Mouse (Mus musculus) lung, embryonic 14.5 days (tissue): ENCODE measurements around the gene Calcoco2. TPM values are rescaled to one million over a fixed set of nuclear protein-coding genes. Genes with fewer than 3 reads are reported as not detected.

Experiments
- ATAC-seq: fragments of 200-750 bp; cut with Nextera tagmentation; 2 replicates; pipeline ENCODE4 v1.8.0; 2017; ENCODE audit warnings: mild to moderate bottlenecking, moderate TSS enrichment, moderate library complexity; ENCODE audit not compliant: insufficient read depth
- DNase-seq: peaks from one replicate; pipeline ENCODE4 v3.0.0-alpha.2; 2015
- H3K27ac ChIP-seq: fragments of 300-500 bp; sonication (generic); 2 replicates; pipeline ENCODE4 v1.5.1; 2014; ENCODE audit warnings: low read depth, mild to moderate bottlenecking, moderate library complexity
- H3K27me3 ChIP-seq: fragments of 300-500 bp; sonication (generic); 2 replicates; pipeline ENCODE4 v1.6.1; 2014; ENCODE audit warnings: low read length, control low read depth; ENCODE audit not compliant: insufficient read depth
- H3K36me3 ChIP-seq: fragments of 300-500 bp; sonication (generic); 2 replicates; pipeline ENCODE4 v1.6.1; 2014; ENCODE audit warnings: control low read depth; ENCODE audit not compliant: insufficient read depth
- H3K4me1 ChIP-seq: fragments of 300-500 bp; sonication (generic); 2 replicates; pipeline ENCODE4 v1.6.1; 2014; ENCODE audit warnings: antibody characterized with exemption, control low read depth; ENCODE audit not compliant: insufficient read depth
- H3K4me2 ChIP-seq: fragments of 300-500 bp; sonication (generic); 2 replicates; pipeline ENCODE4 v1.6.1; 2014; ENCODE audit warnings: mild to moderate bottlenecking
- H3K4me3 ChIP-seq: fragments of 300-500 bp; sonication (generic); 2 replicates; pipeline ENCODE4 v1.5.1; 2014; ENCODE audit warnings: low read depth, low read length
- H3K9ac ChIP-seq: fragments of 300-500 bp; sonication (generic); 2 replicates; pipeline ENCODE4 v1.6.1; 2014
- H3K9me3 ChIP-seq: fragments of 300-500 bp; sonication (generic); 2 replicates; pipeline ENCODE4 v1.6.1; 2016; ENCODE audit warnings: low read depth, low read length, control low read depth
- CTCF ChIP-seq: IDR thresholded peaks from 2 replicates; pipeline ENCODE4 v1.5.1; 2016; ENCODE audit warnings: antibody characterized with exemption, low read depth
- WGBS: fragments of 180-500 bp; shearing (Covaris S2); extraction: QIAGEN DNeasy Blood & Tissue Kit; methylation state at CpG from one replicate; pipeline ENCODE4 v1.1.7; 2014; 5-methylcytosine and 5-hydroxymethylcytosine counted together
- polyA plus RNA-seq: library from polyadenylated mRNA; unstranded; fragments of >200 nt; fragmentation: Nextera tagmentation; extraction: Ambion mirVana; gene quantifications from 2 replicates; pipeline ENCODE4 v1.2.1, GENCODE M21; 2014

Calcoco2 gene
- polyA plus RNA-seq, 1 experiment from 2014 or later, result not detected

DNA sequence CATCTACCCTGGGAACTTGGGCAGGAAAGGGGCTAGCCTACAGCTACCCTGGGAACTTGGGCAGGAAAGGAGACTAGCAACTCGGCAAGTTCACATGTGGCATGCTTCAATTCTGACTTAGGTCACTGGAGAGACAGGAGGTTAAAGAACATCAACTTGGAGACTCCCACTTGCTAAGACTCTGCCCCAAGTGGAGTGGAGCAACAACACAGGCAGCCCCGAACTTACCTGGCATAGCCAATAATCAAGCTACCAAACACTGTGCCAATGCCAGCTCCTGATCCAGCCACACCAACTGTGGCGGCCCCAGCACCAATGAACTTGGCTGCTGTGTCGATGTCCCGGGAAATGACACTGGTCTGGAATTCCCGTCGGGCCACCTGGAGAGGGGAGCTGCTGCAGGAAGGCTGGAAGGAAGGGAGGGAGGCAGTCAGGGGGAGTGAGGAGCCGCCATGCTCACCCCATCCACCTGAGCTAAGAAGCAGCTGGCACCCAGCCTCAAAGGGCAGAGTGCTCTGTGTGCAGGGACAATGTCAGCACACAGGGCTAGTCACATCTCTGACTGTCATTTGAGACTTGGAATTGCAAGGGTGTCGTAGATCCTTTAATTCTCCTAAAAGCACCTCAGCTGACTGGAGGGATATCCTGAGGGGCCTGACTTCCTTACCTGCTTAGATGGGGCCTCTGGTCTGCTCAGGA is 38.3 kb downstream of the Calcoco2 start:
- no peaks in the 10 kb centered on the region for H3K9me3 ChIP-seq
- no peak for DNase-seq
- peak overlapping the region; percentile 94 for H3K4me2 ChIP-seq
- H3K4me3 ChIP-seq, result peak overlapping the region; percentile 86; the same call in 1 of the 2 replicates
- WGBS, result 62% methylated on average over 5 of the region's 9 CpGs
- no peak for TF ChIP-seq CTCF
- no peak for ATAC-seq
- H3K9ac ChIP-seq, result no peak overlapping the region
- H3K4me1 ChIP-seq, result peaks cover 4% of the 10 kb centered on the region; the same call in 1 of the 2 replicates
- no peak overlapping the region for H3K27ac ChIP-seq
- no peaks in the 10 kb centered on the region for H3K27me3 ChIP-seq
- peaks cover 31% of the 10 kb centered on the region for H3K36me3 ChIP-seq

- Histone ChIP-seq H3K9ac (no peak overlapping the region), H3K4me1 (peaks cover 4% of the 10 kb centered on the region; the same call in 1 of the 2 replicates), H3K4me2 (no peak overlapping the region), H3K36me3 (peaks cover 31% of the 10 kb centered on the region), H3K27ac (no peak overlapping the region), H3K27me3 (no peaks in the 10 kb centered on the region), H3K9me3 (no peaks in the 10 kb centered on the region), H3K4me3 (no peak overlapping the region)
- ATAC-seq (no peak), DNase-seq (no peak)
- 90% methylated on average over 1 of the region's 1 CpGs for WGBS
- TF ChIP-seq CTCF, result no peak
Observed at GRCm38 (mm10) chr11:96071013-96071412, 40.8 kb downstream of the Calcoco2 start.

GRCm38 (mm10) chr11:96070353-96070752 is 41.4 kb downstream of the Calcoco2 start:
- H3K4me2 ChIP-seq, result no peak overlapping the region
- no peaks in the 10 kb centered on the region for H3K9me3 ChIP-seq
- H3K4me1 ChIP-seq, result peaks cover 4% of the 10 kb centered on the region; the same call in 1 of the 2 replicates
- WGBS, result 93% methylated on average over 7 of the region's 7 CpGs
- H3K27me3 ChIP-seq, result no peaks in the 10 kb centered on the region
- H3K9ac ChIP-seq, result no peak overlapping the region
- DNase-seq (no peak), ATAC-seq (no peak)
- H3K27ac ChIP-seq, result no peak overlapping the region
- TF ChIP-seq CTCF, result no peak
- peaks cover 31% of the 10 kb centered on the region for H3K36me3 ChIP-seq
- no peak overlapping the region for H3K4me3 ChIP-seq

- DNase-seq (peak; percentile 33), ATAC-seq (no peak)
- H3K27me3 ChIP-seq, result no peaks in the 10 kb centered on the region
- H3K9me3 ChIP-seq, result no peaks in the 10 kb centered on the region
- no peak overlapping the region for H3K4me3 ChIP-seq
- TF ChIP-seq CTCF, result no peak
- no peak overlapping the region for H3K4me2 ChIP-seq
- peaks cover 24% of the 10 kb centered on the region for H3K36me3 ChIP-seq
- peaks cover 9% of the 10 kb centered on the region for H3K4me1 ChIP-seq
- WGBS, result 70% methylated on average over 5 of the region's 5 CpGs
- H3K27ac ChIP-seq, result no peak overlapping the region
- no peak overlapping the region for H3K9ac ChIP-seq
Observed at GRCm38 (mm10) chr11:96068231-96068630, 43.5 kb downstream of the Calcoco2 start.

DNA sequence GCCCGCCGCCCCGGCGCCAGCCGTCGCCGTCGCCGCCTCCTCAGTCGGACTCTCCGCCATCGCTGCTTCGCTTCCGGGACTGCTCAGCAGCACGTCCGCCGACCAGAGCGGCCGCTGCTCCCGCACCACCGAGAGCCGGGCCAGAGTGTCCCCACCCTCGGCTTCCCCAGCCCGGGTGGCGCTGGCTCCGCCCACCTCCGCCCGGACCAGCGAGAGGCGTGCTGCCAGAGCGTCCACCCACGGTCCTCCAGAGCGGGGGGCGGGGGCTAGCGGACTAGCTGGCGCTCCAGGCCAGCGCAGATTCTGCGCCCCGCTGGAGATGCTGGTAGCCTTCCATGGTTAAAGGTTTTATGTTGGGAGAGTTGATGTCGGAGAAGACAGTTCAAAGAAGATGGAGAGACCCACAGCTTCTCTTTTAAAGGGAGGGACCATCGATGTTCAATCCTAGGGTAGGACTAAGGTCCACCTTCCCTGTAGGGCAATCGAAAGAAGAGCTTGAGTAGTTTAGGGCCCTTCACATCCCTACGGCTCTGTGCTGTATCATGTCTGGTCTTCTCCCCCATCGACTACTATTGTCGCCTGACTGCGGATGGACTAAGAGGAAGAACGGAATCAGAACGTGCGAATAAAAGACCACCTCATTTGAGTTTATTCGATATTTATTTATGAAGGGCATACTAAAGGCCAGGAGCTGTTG is 46.4 kb downstream of the Calcoco2 start, which contains the start of gene Ube2z:
Gene Ube2z, minus strand, starts transcription at position 174 of the 697 bp plus-strand sequence.
- no peak for TF ChIP-seq CTCF
- ATAC-seq (peak; percentile 98), DNase-seq (peak; percentile 98)
- Histone ChIP-seq H3K4me3 (peak within 1 kb of the TSS; percentile 96), H3K36me3 (peaks cover 26% of the 10 kb centered on the region), H3K9me3 (no peaks in the 10 kb centered on the region), H3K9ac (peak within 1 kb of the TSS; percentile 92), H3K4me2 (peak within 1 kb of the TSS; percentile 92), H3K27me3 (no peaks in the 10 kb centered on the region), H3K4me1 (peaks cover 13% of the 10 kb centered on the region), H3K27ac (peak within 1 kb of the TSS; percentile 88)
- WGBS, result 5% methylated on average over 50 of the region's 50 CpGs

GRCm38 (mm10) chr11:96064521-96065214 is 47.1 kb downstream of the Calcoco2 start:
- H3K4me3 ChIP-seq, result peak overlapping the region; percentile 96
- no peaks in the 10 kb centered on the region for H3K27me3 ChIP-seq
- under 1% methylated on average over 52 of the region's 64 CpGs for WGBS
- DNase-seq (peak; percentile 58), ATAC-seq (peak; percentile 66)
- no peak for TF ChIP-seq CTCF
- peak overlapping the region; percentile 92 for H3K4me2 ChIP-seq
- H3K27ac ChIP-seq, result peak overlapping the region; percentile 88
- H3K4me1 ChIP-seq, result peaks cover 13% of the 10 kb centered on the region
- H3K9ac ChIP-seq, result peak overlapping the region; percentile 92
- no peaks in the 10 kb centered on the region for H3K9me3 ChIP-seq
- H3K36me3 ChIP-seq, result peaks cover 30% of the 10 kb centered on the region
